Mouse (Mus musculus): ENCODE results near the gene Tprgl. TPM values are rescaled to one million over a fixed set of nuclear protein-coding genes. Genes with fewer than 3 reads are reported as not detected.

Gene Tprgl
- polyA plus RNA-seq, 1 experiment from 2014 or later = 87.9 TPM

- ATAC-seq = no peak
- no peaks in the 10 kb centered on the region for H3K27me3 ChIP-seq (replicated peaks; ENCODE audit: control insufficient read depth, insufficient read depth, low read length)
- 0 out of 2 replicates have a peak, but pooled peaks cover 3% of the 10 kb centered on the region for H3K4me1 ChIP-seq (ENCODE audit: control insufficient read depth, insufficient read depth, low read length)
- no peak overlapping the region for H3K27ac ChIP-seq (ENCODE audit: low read length)
- no peaks in the 10 kb centered on the region for H3K9me3 ChIP-seq (ENCODE audit: control insufficient read depth, low read length)
- WGBS = 37% methylated on average over 18 of the region's 18 CpGs
- H3K36me3 ChIP-seq (ENCODE audit: control insufficient read depth, insufficient read depth, low read length) = no peaks in the 10 kb centered on the region
- no peak overlapping the region for H3K4me3 ChIP-seq (ENCODE audit: low read length)
- no peak overlapping the region for H3K4me2 ChIP-seq (ENCODE audit: low read depth, low read length)
- no peak overlapping the region for H3K9ac ChIP-seq (ENCODE audit: low read depth, low read length)
Measured at GRCm38 (mm10) chr4:154109216-154109849, 51.1 kb downstream of the Tprgl start.

Other genes starting within 250 kb of the Tprgl start
- 61.8 and 67.4 TPM in 2 replicates for gene A430005L14Rik, start 203.4 kb downstream of the Tprgl start, polyA plus RNA-seq (2015; fragmentation: Nextera tagmentation; extraction: Ambion mirVana)
- gene Dffb, start 185.5 kb downstream of the Tprgl start, polyA plus RNA-seq (2015; fragmentation: Nextera tagmentation; extraction: Ambion mirVana) = 14.6 and 18.6 TPM in 2 replicates
- 9.3 and 10.6 TPM in 2 replicates for gene Cep104, start 185.5 kb downstream of the Tprgl start, polyA plus RNA-seq (2015; fragmentation: Nextera tagmentation; extraction: Ambion mirVana)
- gene Lrrc47, start 148.9 kb downstream of the Tprgl start, polyA plus RNA-seq (2015; fragmentation: Nextera tagmentation; extraction: Ambion mirVana) = 10.1 and 15.2 TPM in 2 replicates
- 183 and 196 TPM in 2 replicates for gene Smim1, start 134.4 kb downstream of the Tprgl start, polyA plus RNA-seq (2015; fragmentation: Nextera tagmentation; extraction: Ambion mirVana)
- not detected in 2 replicates for gene Ccdc27, start 118.0 kb downstream of the Tprgl start, polyA plus RNA-seq (2015; fragmentation: Nextera tagmentation; extraction: Ambion mirVana)
- 0.11 and 0.12 TPM in 2 replicates for gene Trp73, start 20.5 kb downstream of the Tprgl start, polyA plus RNA-seq (2015; fragmentation: Nextera tagmentation; extraction: Ambion mirVana)
- gene Wrap73, start 18.3 kb downstream of the Tprgl start, polyA plus RNA-seq (2015; fragmentation: Nextera tagmentation; extraction: Ambion mirVana) = 29.3 and 30.1 TPM in 2 replicates
- gene Megf6, start 10.1 kb upstream of the Tprgl start, polyA plus RNA-seq (2015; fragmentation: Nextera tagmentation; extraction: Ambion mirVana) = 10.3 and 12.0 TPM in 2 replicates
- gene Arhgef16, start 141.0 kb upstream of the Tprgl start, polyA plus RNA-seq (2015; fragmentation: Nextera tagmentation; extraction: Ambion mirVana) = 69.5 and 74.1 TPM in 2 replicates
- gene B230104I21Rik, start 175.5 kb upstream of the Tprgl start, polyA plus RNA-seq (2015; fragmentation: Nextera tagmentation; extraction: Ambion mirVana) = not detected in 2 replicates